Mouse (Mus musculus) retina, postnatal 1 day (tissue): Measurements from ENCODE around the gene Dennd6a.
A peak's percentile ranks its signal among the peaks of the same experiment; 100 is the strongest.
"Not testable (repeated sequence)": the region's sequence is repeated elsewhere in the genome, so short reads cannot be mapped to it uniquely, and the experiment has no call there.

ENCODE experiments used
- DNase-seq: peaks from one replicate; pipeline ENCODE4 v3.0.0-alpha.2; 2012

Dennd6a gene

GRCm38 (mm10) chr14:26645989-26646650 is 72.5 kb downstream of the Dennd6a start:
- peak; percentile 75 for DNase-seq

GRCm38 (mm10) chr14:26647811-26648210 is 74.2 kb downstream of the Dennd6a start:
- DNase-seq, result no peak

- peak; percentile 53 for DNase-seq
Measured at GRCm38 (mm10) chr14:26651901-26652300, 78.2 kb downstream of the Dennd6a start.

DNA sequence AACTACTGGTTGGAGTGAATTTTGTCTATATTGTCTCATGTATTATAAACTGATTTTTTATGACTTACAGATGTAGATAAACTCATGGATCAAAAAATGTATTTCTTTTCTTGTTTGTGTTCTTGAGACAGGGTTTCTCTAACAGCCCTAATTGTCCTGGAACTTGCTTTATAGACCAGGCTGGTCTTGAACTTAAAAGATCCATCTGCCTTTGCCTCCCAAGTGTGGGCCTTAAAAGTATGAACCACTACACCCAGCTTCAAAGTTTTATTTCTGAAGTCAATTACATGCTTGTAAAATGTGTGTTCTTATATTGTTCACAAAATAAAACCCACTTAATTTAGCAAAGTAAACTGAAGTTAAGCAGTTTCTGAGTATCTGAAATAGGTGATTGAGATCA is 84.5 kb downstream of the Dennd6a start:
- no peak for DNase-seq

GRCm38 (mm10) chr14:26660233-26660632 is 86.6 kb downstream of the Dennd6a start:
- no peak for DNase-seq

DNA sequence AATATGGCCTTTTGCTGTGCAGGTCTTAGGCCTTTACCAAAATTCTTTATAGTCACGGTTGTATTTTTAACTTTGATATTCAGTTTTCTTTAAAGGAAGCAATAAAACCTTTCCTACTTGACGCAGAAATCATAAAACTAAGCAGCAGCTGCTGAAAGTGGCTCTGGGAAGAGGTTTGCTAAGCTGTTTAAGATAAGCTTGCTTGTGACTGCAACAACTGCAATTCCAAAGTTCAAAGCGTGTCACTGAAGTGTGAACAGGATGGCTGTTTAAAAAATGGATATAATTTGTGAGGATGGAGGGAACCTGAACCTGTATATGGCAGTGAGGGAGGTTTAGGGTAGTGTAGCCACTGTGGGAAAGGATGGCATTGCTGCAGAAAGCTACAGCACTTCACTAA is 88.4 kb downstream of the Dennd6a start:
- DNase-seq, result no peak

- DNase-seq, result no peak
Measured at GRCm38 (mm10) chr14:26662488-26662887, 88.8 kb downstream of the Dennd6a start.

GRCm38 (mm10) chr14:26663851-26664250 is 90.2 kb downstream of the Dennd6a start:
- no peak for DNase-seq

- DNase-seq, result no peak
Measured at GRCm38 (mm10) chr14:26667991-26668370, 94.3 kb downstream of the Dennd6a start.

- peak; percentile 27 for DNase-seq
Measured at GRCm38 (mm10) chr14:26668371-26669291, 95.0 kb downstream of the Dennd6a start.

DNA sequence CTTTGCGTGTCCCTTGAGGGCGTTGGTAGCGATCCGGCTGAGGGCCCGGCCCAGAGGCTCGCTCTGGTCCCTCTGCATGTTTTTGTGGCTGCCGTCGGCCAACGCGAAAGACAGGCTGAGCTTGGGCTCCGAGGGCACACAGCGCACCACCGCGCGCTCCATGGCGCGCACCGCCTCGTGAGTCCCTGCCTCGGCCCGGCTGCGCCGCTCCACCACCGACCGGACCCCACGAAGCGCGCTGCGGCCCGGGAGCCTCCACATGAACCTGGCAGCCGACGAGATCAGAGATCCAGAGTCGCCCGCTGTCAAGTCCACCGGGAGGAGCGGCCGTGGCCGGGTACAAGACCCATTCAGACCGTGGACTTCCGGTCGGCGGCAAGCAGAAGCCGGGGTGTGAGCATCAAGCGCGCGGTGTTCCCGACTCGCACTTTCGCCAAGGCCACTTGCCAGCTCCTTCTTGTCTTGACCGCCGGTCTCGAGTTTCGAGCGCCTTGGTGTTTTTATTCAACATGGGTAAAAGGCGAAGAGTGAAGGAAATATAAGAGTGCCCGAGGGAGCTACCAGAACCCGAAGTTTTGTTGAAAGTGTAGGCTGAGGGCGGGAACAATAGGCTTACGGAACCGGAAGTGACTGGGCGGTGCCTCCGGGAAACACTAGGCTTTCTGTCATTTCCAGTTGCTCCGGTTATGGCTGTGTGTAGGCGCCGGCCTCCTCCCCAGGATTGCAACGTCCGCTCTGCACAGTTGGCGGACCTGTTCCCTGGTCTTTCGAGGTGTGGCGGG is 95.8 kb downstream of the Dennd6a start, which contains the start of gene Pde12:
Pde12 (minus strand) TSS at position 592 of the 782 bp plus-strand sequence.
- peak; percentile 97 for DNase-seq

DNA sequence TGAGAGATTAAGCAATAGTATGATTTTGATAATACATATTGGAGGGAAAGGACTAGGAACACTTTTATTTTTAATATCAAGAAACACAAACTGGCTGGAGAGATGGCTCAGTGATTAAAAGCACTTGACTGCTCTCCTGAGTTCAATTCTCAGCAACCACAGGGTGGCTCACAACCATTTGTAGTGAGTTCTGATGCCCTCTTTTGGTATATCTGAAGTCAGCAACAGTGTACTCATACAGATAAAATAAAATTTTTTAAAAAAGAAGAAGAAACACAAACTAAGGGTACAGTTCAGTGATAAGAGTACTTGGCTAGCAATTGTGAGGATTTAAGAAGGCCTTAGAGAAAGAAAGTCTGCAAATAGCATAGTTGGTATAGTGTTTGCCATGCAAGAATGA is 97.3 kb downstream of the Dennd6a start:
- DNase-seq, result no peak

- not testable (repeated sequence) for DNase-seq
Measured at GRCm38 (mm10) chr14:26671870-26672615, 98.4 kb downstream of the Dennd6a start.

DNA sequence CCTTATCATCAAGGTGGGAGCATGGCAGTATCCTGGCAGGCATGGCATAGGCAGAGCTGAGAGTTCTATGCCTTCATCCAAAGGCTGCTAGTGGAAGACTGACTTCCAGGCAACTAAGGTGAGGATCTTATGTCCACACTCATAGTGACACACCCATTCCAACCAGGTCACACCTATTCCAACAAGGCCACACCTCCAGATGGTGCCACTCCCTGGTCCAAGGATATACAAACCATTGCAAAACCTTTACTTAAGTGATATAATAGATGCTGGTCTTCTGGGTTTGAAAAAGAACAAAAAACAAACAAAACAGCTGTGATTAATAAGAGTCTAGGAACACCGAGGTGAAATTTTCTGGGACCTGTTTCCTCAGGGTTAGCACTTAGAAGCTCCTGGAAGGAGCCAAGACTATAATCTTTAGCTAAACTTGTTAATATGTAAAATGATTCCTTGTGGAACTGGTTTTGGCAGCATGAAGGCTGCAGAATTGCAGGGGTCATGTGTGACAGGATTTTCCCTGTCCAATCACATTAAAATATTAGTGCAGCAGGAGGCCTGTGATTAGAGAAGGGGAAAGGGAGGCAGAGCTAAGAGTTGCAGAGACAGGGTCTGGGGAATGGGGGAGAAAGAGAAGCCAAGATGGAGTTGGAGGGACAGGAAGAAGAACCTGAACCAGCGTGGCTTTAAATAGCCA is 101.0 kb downstream of the Dennd6a start:
- DNase-seq, result not testable (repeated sequence)

DNA sequence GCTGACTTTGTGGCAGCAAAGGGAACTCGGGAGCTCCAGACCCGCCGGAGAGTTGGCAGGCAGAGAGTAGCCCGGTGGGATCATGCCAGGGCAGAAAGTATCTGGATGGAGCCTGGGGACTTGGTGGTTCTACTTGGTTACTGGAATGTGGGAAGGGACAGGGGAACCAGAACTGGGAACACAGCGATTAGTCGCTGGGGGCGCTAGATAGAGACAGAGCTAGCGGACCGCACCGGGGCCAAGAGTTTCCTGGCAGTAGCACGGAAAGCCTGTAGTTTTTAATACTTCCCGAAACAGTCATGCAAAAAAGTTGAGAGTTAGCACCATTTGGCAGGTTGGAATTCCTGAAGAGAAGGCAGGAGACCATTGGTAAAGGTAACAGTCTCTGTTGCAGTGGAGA is 101.7 kb downstream of the Dennd6a start:
- DNase-seq, result peak; percentile 44

DNA sequence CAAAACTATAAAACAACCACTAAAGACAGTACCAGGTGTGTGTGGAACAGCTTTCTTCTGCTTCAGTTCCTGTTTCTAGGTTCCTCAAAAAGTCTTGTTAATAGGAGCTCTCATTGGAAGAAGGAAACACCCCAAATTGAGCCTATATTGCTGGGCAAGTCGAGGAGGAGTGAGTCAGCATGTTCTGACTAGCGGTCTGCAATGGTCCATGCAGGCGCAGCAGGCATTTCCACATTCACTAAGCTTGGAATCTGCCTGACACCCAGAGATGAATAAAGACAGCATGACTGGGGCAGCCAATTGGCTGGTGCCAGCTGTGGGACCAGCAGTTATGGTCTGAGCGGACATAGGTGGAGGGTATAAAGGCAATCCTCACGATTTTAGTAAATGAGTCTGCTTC is 102.1 kb downstream of the Dennd6a start:
- DNase-seq, result no peak
